21 mouse cellular contexts compared by ENCODE assay signal in genomic region chr14:19912891-19913290, GRCm38 (mm10).
"Had no signal": no experiment of that assay in that cellular context is flagged by ENCODE, and none has a peak within 500 bp of the region (broad histone marks: within the 10 kb centered on the region; RNA-seq: fewer than 3 reads in every experiment).

No protein-coding gene starts in this region.

- DNase-seq: kidney, postnatal 10 days; kidney, postnatal 36 days; layer of hippocampus, postnatal 36 days; liver, postnatal 0 days; lung, postnatal 10 days; lung, postnatal 36 days; retina, postnatal 1 day; thymus, adult 2 months; thymus, postnatal 14 days; thymus, postnatal 4 days had no signal

- H3K27ac ChIP-seq: kidney, embryonic 15.5 days; left cerebral cortex, adult 2 months; limb, embryonic 12.5 days; limb, embryonic 15.5 days; liver, embryonic 14.5 days; lung, embryonic 15.5 days; midbrain, embryonic 10.5 days; midbrain, embryonic 13.5 days; neural tube, embryonic 13.5 days; stomach, postnatal 0 days had no signal

- H3K4me3 ChIP-seq: kidney, embryonic 15.5 days; left cerebral cortex, adult 2 months; limb, embryonic 12.5 days; limb, embryonic 15.5 days; lung, embryonic 15.5 days; midbrain, embryonic 10.5 days; midbrain, embryonic 13.5 days; myocyte; neural tube, embryonic 13.5 days had no signal

- H3K4me1 ChIP-seq: lung, embryonic 15.5 days had no signal
